Mouse (Mus musculus): ENCODE measurements around the gene Atf5. TPM values are rescaled to one million over a fixed set of nuclear protein-coding genes. Genes with fewer than 3 reads are reported as not detected.

Atf5 gene
- total RNA-seq, 1 experiment, result 16.9 TPM

- Histone ChIP-seq H3K4me3 (ENCODE audit: insufficient read depth in 1 of 2, low read depth in 1 of 2, low read length in 2 of 2, poor library complexity in 1 of 2, severe bottlenecking in 1 of 2) (no peak overlapping the region), H3K36me3 (ENCODE audit: control insufficient read depth, insufficient read depth, low read length, poor library complexity, severe bottlenecking) (peaks cover 12% of the 10 kb centered on the region), H3K4me1 (ENCODE audit: control insufficient read depth in 2 of 2, insufficient read depth in 2 of 2, low read length in 2 of 2, poor library complexity in 1 of 2) (peaks cover 0 to 8% of the 10 kb centered on the region in 2 experiments; a peak in 1 of 4 replicates), H3K27ac (ENCODE audit: insufficient read depth, low read depth, low read length, poor library complexity, severe bottlenecking) (no peak overlapping the region), H3K9ac (ENCODE audit: insufficient read depth, low read depth, low read length, poor library complexity, severe bottlenecking) (no peak overlapping the region), H3K9me3 (ENCODE audit: control insufficient read depth, insufficient read depth, low read depth, low read length) (no peaks in the 10 kb centered on the region)
- TF ChIP-seq ZC3H11A (IDR thresholded peaks at IDR 0.05; ENCODE audit: borderline replicate concordance, low read depth, low read length) (no peak), HCFC1 (IDR thresholded peaks at IDR 0.05; ENCODE audit: borderline replicate concordance, insufficient read depth, low read length) (no peak), MAFK (IDR thresholded peaks at IDR 0.05; ENCODE audit: insufficient read depth, low read depth, low read length) (no peak), ZNF384 (IDR thresholded peaks at IDR 0.05; ENCODE audit: low read depth, low read length) (no peak), CHD2 (IDR thresholded peaks at IDR 0.05; ENCODE audit: low read depth, low read length) (no peak)
- no peak for DNase-seq (ENCODE audit: low read depth, low spot score)
- in situ Hi-C loops (cut with MboI; ENCODE audit: low sequenced_read_pairs in 2 of 2, unreplicated experiment in 2 of 2), result no loop called here
Measured at GRCm38 (mm10) chr7:44838073-44838472, 21.6 kb upstream of the Atf5 start.

- Histone ChIP-seq H3K4me1 (ENCODE audit: control insufficient read depth in 2 of 2, insufficient read depth in 2 of 2, low read length in 2 of 2, poor library complexity in 1 of 2) (peaks cover 0 to 8% of the 10 kb centered on the region in 2 experiments; a peak in 1 of 4 replicates), H3K9me3 (ENCODE audit: control insufficient read depth, insufficient read depth, low read depth, low read length) (no peaks in the 10 kb centered on the region), H3K36me3 (ENCODE audit: control insufficient read depth, insufficient read depth, low read length, poor library complexity, severe bottlenecking) (peaks cover 13% of the 10 kb centered on the region), H3K27ac (ENCODE audit: insufficient read depth, low read depth, low read length, poor library complexity, severe bottlenecking) (no peak overlapping the region), H3K9ac (ENCODE audit: insufficient read depth, low read depth, low read length, poor library complexity, severe bottlenecking) (no peak overlapping the region), H3K4me3 (ENCODE audit: insufficient read depth in 1 of 2, low read depth in 1 of 2, low read length in 2 of 2, poor library complexity in 1 of 2, severe bottlenecking in 1 of 2) (no peak overlapping the region)
- DNase-seq (ENCODE audit: low read depth, low spot score), result no peak
- in situ Hi-C loops (cut with MboI; ENCODE audit: low sequenced_read_pairs in 2 of 2, unreplicated experiment in 2 of 2), result no loop called here
- TF ChIP-seq ZNF384 (IDR thresholded peaks at IDR 0.05; ENCODE audit: low read depth, low read length) (no peak), MAFK (IDR thresholded peaks at IDR 0.05; ENCODE audit: insufficient read depth, low read depth, low read length) (no peak), ZC3H11A (IDR thresholded peaks at IDR 0.05; ENCODE audit: borderline replicate concordance, low read depth, low read length) (no peak), CHD2 (IDR thresholded peaks at IDR 0.05; ENCODE audit: low read depth, low read length) (no peak), HCFC1 (IDR thresholded peaks at IDR 0.05; ENCODE audit: borderline replicate concordance, insufficient read depth, low read length) (no peak)
Measured at GRCm38 (mm10) chr7:44836423-44837053, 20.1 kb upstream of the Atf5 start.

- H3K27ac ChIP-seq (ENCODE audit: insufficient read depth, low read depth, low read length, poor library complexity, severe bottlenecking), result no peak overlapping the region
- in situ Hi-C loops (cut with MboI; ENCODE audit: low sequenced_read_pairs in 2 of 2, unreplicated experiment in 2 of 2), result no loop called here
- peaks cover 15% of the 10 kb centered on the region for H3K36me3 ChIP-seq (ENCODE audit: control insufficient read depth, insufficient read depth, low read length, poor library complexity, severe bottlenecking)
- H3K9me3 ChIP-seq (ENCODE audit: control insufficient read depth, insufficient read depth, low read depth, low read length), result no peaks in the 10 kb centered on the region
- no peak for DNase-seq (ENCODE audit: low read depth, low spot score)
- no peak overlapping the region for H3K4me3 ChIP-seq (ENCODE audit: insufficient read depth in 1 of 2, low read depth in 1 of 2, low read length in 2 of 2, poor library complexity in 1 of 2, severe bottlenecking in 1 of 2)
- no peak overlapping the region for H3K9ac ChIP-seq (ENCODE audit: insufficient read depth, low read depth, low read length, poor library complexity, severe bottlenecking)
- H3K4me1 ChIP-seq (ENCODE audit: control insufficient read depth in 2 of 2, insufficient read depth in 2 of 2, low read length in 2 of 2, poor library complexity in 1 of 2), result peaks cover 0 to 6% of the 10 kb centered on the region in 2 experiments; a peak in 1 of 4 replicates
- TF ChIP-seq ZC3H11A (IDR thresholded peaks at IDR 0.05; ENCODE audit: borderline replicate concordance, low read depth, low read length) (no peak), HCFC1 (IDR thresholded peaks at IDR 0.05; ENCODE audit: borderline replicate concordance, insufficient read depth, low read length) (no peak), CHD2 (IDR thresholded peaks at IDR 0.05; ENCODE audit: low read depth, low read length) (no peak), MAFK (IDR thresholded peaks at IDR 0.05; ENCODE audit: insufficient read depth, low read depth, low read length) (no peak), ZNF384 (IDR thresholded peaks at IDR 0.05; ENCODE audit: low read depth, low read length) (no peak)
Measured at GRCm38 (mm10) chr7:44836016-44836404, 19.6 kb upstream of the Atf5 start.

GRCm38 (mm10) chr7:44835373-44836015 is 19.0 kb upstream of the Atf5 start:
- no peak for DNase-seq (ENCODE audit: low read depth, low spot score)
- Histone ChIP-seq H3K9me3 (ENCODE audit: control insufficient read depth, insufficient read depth, low read depth, low read length) (no peaks in the 10 kb centered on the region), H3K36me3 (ENCODE audit: control insufficient read depth, insufficient read depth, low read length, poor library complexity, severe bottlenecking) (peaks cover 17% of the 10 kb centered on the region), H3K27ac (ENCODE audit: insufficient read depth, low read depth, low read length, poor library complexity, severe bottlenecking) (no peak overlapping the region), H3K9ac (ENCODE audit: insufficient read depth, low read depth, low read length, poor library complexity, severe bottlenecking) (no peak overlapping the region), H3K4me3 (ENCODE audit: insufficient read depth in 1 of 2, low read depth in 1 of 2, low read length in 2 of 2, poor library complexity in 1 of 2, severe bottlenecking in 1 of 2) (no peak overlapping the region), H3K4me1 (ENCODE audit: control insufficient read depth in 2 of 2, insufficient read depth in 2 of 2, low read length in 2 of 2, poor library complexity in 1 of 2) (peaks cover 0 to 8% of the 10 kb centered on the region in 2 experiments; a peak in 1 of 4 replicates)
- no peak for TF ChIP-seq HCFC1 (IDR thresholded peaks at IDR 0.05; ENCODE audit: borderline replicate concordance, insufficient read depth, low read length)
- no peak for TF ChIP-seq ZNF384 (IDR thresholded peaks at IDR 0.05; ENCODE audit: low read depth, low read length)
- no peak for TF ChIP-seq CHD2 (IDR thresholded peaks at IDR 0.05; ENCODE audit: low read depth, low read length)
- no peak for TF ChIP-seq ZC3H11A (IDR thresholded peaks at IDR 0.05; ENCODE audit: borderline replicate concordance, low read depth, low read length)
- no peak for TF ChIP-seq MAFK (IDR thresholded peaks at IDR 0.05; ENCODE audit: insufficient read depth, low read depth, low read length)
- in situ Hi-C loops (cut with MboI; ENCODE audit: low sequenced_read_pairs in 2 of 2, unreplicated experiment in 2 of 2), result no loop called here

Data from ES-E14 (cell line).